Mouse (Mus musculus) brain, embryonic 14.5 days (tissue): Measurements from ENCODE around the gene Cd47.

ENCODE experiments used
- CTCF ChIP-seq: fragments of 200-500 bp; IDR thresholded peaks from 2 replicates; pipeline ENCODE4 v1.5.1; 2012; ENCODE audit warnings: inconsistent platforms, mild to moderate bottlenecking, moderate library complexity, borderline replicate concordance; ENCODE audit not compliant: insufficient read depth, insufficient read length; ENCODE audit errors: extremely low read depth
- POLR2A ChIP-seq: fragments of 200-500 bp; IDR thresholded peaks from 2 replicates; pipeline ENCODE4 v1.6.1; 2012; ENCODE audit warnings: mild to moderate bottlenecking, inconsistent platforms, borderline replicate concordance; ENCODE audit not compliant: poor library complexity, insufficient read depth, insufficient read length, severe bottlenecking; ENCODE audit errors: extremely low read depth

- no peak for TF ChIP-seq CTCF
- no peak for TF ChIP-seq POLR2A
Observed at GRCm38 (mm10) chr16:49800996-49801395, 663 bp downstream of the Cd47 start.
